Mouse (Mus musculus) E14TG2a.4 (cell line): ENCODE measurements around the gene Mark4.

ENCODE experiments used
- CTCF ChIP-seq: conservative IDR thresholded peaks from 2 replicates; pipeline ENCODE4 v1.5.1; 2014; ENCODE audit warnings: low read length
- NANOG ChIP-seq: IDR thresholded peaks from 2 replicates; pipeline ENCODE4 v1.6.1; 2014; ENCODE audit warnings: borderline replicate concordance, low read length, mixed read lengths
- POU5F1 ChIP-seq: IDR thresholded peaks from 2 replicates; pipeline ENCODE4 v1.6.1; 2014; ENCODE audit warnings: low read length, borderline replicate concordance

DNA sequence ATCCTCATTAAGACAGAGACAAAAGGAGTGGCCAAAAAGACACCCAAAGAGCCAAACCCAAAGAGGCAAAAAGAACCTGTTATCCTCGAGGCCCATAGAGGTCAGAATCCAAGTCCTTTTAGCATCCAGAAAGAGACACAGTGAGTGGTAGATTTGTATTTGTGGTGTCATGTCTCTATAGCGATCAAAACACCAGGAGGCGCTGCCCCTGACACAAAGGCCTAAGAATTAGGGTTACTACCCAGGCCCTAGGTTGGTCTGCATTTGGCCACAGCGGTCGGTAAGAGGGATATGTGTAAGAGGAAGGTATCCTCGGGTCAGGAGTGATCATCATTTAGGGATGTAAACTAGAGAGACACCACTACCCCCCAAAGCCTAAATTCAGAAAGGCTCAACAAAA, 47.7 kb upstream of the Mark4 start:
- TF ChIP-seq CTCF, result peak; percentile 35
- no peak for TF ChIP-seq POU5F1
- no peak for TF ChIP-seq NANOG
